Mouse (Mus musculus): ENCODE measurements at regions not wholly inside any gene's neighbourhood (a gene's known extent, or its start where the extent isn't known, plus 50 kb on each side); places are given as distances from the start of the nearest gene placed in this dataset.

DNA sequence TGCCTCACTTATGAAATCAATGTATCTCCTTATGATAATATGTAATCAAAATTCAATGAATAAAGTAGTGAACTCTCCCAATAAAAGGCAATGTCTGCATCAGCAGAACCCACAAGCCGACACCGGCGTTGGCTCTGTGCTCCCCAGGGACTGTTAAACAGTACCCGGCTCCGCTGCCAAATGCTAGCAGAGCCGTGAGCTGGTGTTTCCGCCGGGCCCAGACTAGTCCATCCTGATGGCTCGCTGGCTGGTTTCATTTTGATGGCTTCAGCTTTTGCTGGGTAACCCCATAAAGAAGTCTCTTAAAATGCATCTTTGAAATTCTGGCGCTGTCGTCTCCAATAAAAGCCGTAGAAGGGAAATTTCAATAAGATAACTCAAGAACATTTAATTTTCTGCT lies 468.8 kb downstream of the Tbc1d22a start:
- TF ChIP-seq CTCF (IDR thresholded peaks at IDR 0.05) (no peak), EP300 (IDR thresholded peaks at IDR 0.05) (no peak)

All from lung, postnatal 0 days (tissue).